Mouse (Mus musculus): ENCODE results near the gene Alkbh4.

DNA sequence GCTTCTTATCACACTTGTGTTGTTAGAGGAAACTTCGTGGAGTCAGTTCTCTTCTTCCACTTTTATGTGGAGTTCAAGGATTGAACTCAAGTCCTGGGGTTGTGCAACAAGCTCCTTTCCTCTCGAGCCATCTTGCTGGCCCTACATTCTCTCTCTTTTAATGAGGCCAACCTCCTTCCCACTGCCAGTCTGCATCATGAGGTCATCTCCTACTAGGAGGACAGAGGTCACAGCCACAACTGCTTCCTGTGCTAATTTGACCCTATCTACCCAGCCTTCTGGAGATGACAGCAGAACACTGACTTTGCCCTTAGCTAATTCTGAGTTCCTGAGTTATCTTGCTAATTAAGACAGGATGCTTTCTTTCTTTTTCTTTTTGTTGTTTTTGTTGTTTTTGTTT lies 27.5 kb upstream of the Alkbh4 start:
- TF ChIP-seq CTCF (IDR thresholded peaks at IDR 0.05; ENCODE audit: insufficient read depth, low read depth, low read length) (no peak), POLR2A (IDR thresholded peaks at IDR 0.05; ENCODE audit: insufficient read depth, low read depth, low read length) (no peak)

All from olfactory bulb, adult 2 months (tissue).